9 mouse cellular contexts compared by ENCODE assay signal in the genomic region with DNA sequence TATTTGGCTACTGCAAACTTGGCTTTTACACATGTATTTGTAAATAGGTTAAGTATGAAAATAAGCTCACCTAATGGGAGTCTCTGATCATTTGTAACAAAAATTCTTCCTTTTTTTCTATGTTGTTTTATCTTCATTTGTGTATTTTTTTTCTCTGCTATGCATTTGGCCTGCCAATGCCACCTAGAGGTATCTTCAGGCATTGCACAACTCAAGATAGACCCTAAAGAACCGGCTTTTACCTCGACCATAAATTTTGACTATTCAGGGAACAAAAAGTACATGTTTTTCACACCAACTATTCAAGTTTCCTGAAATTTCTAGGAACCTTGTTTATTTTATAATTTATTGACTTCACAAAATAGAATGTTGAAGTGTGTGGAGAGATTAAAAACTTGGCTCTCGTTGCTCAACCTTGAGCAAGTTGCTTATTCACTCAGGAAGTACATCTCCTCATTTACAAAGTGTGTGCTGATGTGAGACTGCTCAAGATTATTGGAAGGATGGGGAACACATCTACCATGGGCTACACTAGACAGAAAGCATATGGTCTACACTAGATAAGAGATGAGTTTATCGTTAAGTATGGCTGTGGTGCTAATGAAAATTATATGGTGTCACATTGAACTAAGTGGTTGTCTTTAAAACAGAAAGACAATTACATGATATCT. TPM values are rescaled to one million over a fixed set of nuclear protein-coding genes. Genes with fewer than 3 reads are reported as not detected.
DNase-seq lines count a peak whose midpoint lies in the region; ATAC-seq lines count a peak whose summit lies in the region.
"Had no signal": no experiment of that assay in that cellular context is flagged by ENCODE, and none has a peak within 500 bp of the region (broad histone marks: within the 10 kb centered on the region; RNA-seq: fewer than 3 reads in every experiment).

No protein-coding gene starts in this region.

- H3K9ac ChIP-seq in kidney, embryonic 14.5 days (ENCODE audit: low read depth, low read length): no peak overlapping the region
- H3K9ac ChIP-seq: limb, embryonic 12.5 days had no signal

- WGBS in kidney, embryonic 14.5 days: 62% methylated on average over 4 of the region's 4 CpGs

- no peaks in the 10 kb centered on the region for H3K36me3 ChIP-seq in kidney, embryonic 14.5 days (ENCODE audit: control insufficient read depth, insufficient read depth, low read length)
- H3K36me3 ChIP-seq: limb, embryonic 12.5 days had no signal

- H3K27ac ChIP-seq in kidney, embryonic 14.5 days (ENCODE audit: low read depth, low read length): no peak overlapping the region
- H3K27ac ChIP-seq: limb, embryonic 12.5 days had no signal

- no peak overlapping the region for H3K4me2 ChIP-seq in kidney, embryonic 14.5 days (replicated peaks; ENCODE audit: low read depth, low read length)
- H3K4me2 ChIP-seq: limb, embryonic 12.5 days had no signal

- peak; percentile 9 for DNase-seq in adrenal gland, postnatal 14 days
- DNase-seq in adrenal gland, postnatal 4 days (ENCODE audit: low spot score in 2 of 2): no peak
- peak; percentile 21 for DNase-seq in kidney, postnatal 10 days
- peak; percentile 61 for DNase-seq in brain, adult 2 months (ENCODE audit: low read depth, low spot score)
- DNase-seq in layer of hippocampus, postnatal 10 days (ENCODE audit: low spot score in 2 of 2): peak; percentile 14 to 33
- DNase-seq in right cerebral cortex, postnatal 10 days (ENCODE audit: low spot score in 2 of 2): peak; percentile 48 to 50
- no peak for DNase-seq in urinary bladder, adult 18-20 months (ENCODE audit: low spot score in 2 of 2)

- no peaks in the 10 kb centered on the region for H3K27me3 ChIP-seq in kidney, embryonic 14.5 days (ENCODE audit: control insufficient read depth, insufficient read depth, low read length)
- H3K27me3 ChIP-seq: limb, embryonic 12.5 days had no signal

- H3K9me3 ChIP-seq in kidney, embryonic 14.5 days (ENCODE audit: control insufficient read depth, low read length): no peaks in the 10 kb centered on the region
- H3K9me3 ChIP-seq: limb, embryonic 12.5 days had no signal

- H3K4me1 ChIP-seq in kidney, embryonic 14.5 days (ENCODE audit: control insufficient read depth, insufficient read depth, low read length): no peaks in the 10 kb centered on the region
- H3K4me1 ChIP-seq: limb, embryonic 12.5 days had no signal

- H3K4me3 ChIP-seq in kidney, embryonic 14.5 days (ENCODE audit: low read length): no peak overlapping the region
- H3K4me3 ChIP-seq: limb, embryonic 12.5 days had no signal

- no peak for ATAC-seq in kidney, embryonic 14.5 days (ENCODE audit: low FRiP score, low TSS enrichment)

RNA-seq across cellular contexts. Expression of a gene that starts 43.6 kb away (rescaled TPM):
- 15.9 and 22.1 TPM in 2 replicates for total RNA-seq in adrenal gland, postnatal 14 days (2021)
- 10 to 100 TPM; 22.3 to 25.8 TPM for total RNA-seq in adrenal gland, postnatal 4 days (2021)
- polyA plus RNA-seq in kidney, embryonic 14.5 days (2014; fragmentation: Nextera tagmentation; extraction: Ambion mirVana): 26.0 and 40.6 TPM in 2 replicates
- 10 to 100 TPM; 24.8 to 25.2 TPM for total RNA-seq in layer of hippocampus, postnatal 10 days (2021)

Comparison
In these comparisons a context has a peak if more than half of its experiments do, and no peak if none do; other contexts are left out.
1. DNase-seq: peak in adrenal gland, postnatal 14 days (single experiment), kidney, postnatal 10 days (single experiment), brain, adult 2 months (single experiment), layer of hippocampus, postnatal 10 days (2 of 2) and right cerebral cortex, postnatal 10 days (2 of 2); none in adrenal gland, postnatal 4 days (0 of 2) and urinary bladder, adult 18-20 months (0 of 2).